Mouse (Mus musculus): ENCODE measurements around the gene 1600012H06Rik. TPM values are rescaled to one million over a fixed set of nuclear protein-coding genes. Genes with fewer than 3 reads are reported as not detected.

Gene 1600012H06Rik
- 0.57 and 1.5 TPM in 2 replicates for polyA plus RNA-seq (2012; ENCODE audit: low replicate concordance)

DNA sequence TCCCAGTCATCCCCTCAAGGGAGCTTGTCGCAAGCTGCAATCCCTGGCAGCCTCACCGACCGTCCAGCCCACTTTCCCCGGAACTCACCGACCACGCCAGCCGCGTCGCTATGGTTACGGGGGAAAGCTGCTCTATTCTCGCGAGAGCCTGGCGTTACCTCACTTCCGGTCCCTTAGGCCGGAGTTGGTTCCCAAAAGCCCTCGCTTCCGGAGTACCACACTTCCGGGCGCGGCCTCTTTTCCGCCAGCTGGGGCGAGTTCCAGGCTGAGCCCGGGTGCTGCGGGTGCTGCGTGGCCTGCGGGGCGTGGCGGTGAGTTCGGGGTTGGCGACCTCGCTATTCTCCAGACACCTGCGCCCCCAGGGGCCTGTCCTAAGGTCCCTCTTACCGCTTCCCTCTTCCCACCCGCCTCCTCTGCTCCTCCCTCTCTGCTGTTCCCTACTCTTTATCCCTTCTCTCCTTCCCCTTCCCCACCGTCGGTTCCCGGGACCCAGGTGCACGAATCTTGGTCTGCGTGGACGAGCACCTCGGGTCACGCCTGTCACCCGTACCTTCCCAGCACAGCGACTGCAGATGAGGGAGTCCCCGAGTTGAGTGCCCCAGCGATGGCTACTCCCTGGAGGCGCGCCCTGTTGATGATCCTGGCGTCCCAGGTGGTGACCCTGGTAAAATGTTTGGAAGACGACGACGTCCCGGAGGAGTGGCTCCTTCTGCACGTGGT is at the start of gene 1600012H06Rik, which contains the start of gene Wdr27:
TSS of gene 1600012H06Rik (plus strand) at position 176 of the 720 bp plus-strand sequence.
TSS of gene Wdr27 (minus strand) at position 150 of the 720 bp plus-strand sequence.

DNA sequence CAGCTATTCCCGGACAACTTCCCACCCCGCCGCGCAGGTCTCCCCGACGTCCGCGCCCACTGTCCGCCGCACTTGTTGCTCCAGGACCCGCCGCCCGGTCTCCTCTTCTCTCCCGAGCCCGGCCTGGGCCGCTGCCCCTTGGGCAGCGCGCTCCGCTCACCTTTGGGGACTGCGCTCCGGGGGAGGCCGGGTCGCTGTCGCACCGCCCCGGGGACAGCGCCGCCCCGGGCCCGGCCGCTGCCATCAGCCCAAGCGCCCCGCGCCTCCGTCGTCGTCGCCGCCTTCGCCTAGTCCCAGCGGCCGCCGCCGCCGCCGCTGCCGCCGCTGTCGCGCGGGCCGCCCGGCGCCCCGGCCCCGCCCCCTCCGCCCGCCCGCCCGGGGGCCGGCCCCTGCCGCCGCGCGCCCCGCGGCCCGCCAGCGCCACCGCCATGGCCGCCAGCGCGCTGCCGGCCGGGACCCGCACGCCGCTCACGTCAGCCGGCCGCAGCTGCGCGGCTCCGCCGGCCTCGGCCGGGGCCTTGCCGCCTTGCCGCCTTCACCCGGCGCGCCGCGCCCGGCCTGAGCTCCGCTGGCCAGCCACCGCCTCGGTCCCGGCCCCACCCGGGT is 18.1 kb downstream of the 1600012H06Rik start, which contains the start of gene Phf10:
TSS of gene Phf10 (minus strand) at position 323 of the 606 bp plus-strand sequence.

DNA sequence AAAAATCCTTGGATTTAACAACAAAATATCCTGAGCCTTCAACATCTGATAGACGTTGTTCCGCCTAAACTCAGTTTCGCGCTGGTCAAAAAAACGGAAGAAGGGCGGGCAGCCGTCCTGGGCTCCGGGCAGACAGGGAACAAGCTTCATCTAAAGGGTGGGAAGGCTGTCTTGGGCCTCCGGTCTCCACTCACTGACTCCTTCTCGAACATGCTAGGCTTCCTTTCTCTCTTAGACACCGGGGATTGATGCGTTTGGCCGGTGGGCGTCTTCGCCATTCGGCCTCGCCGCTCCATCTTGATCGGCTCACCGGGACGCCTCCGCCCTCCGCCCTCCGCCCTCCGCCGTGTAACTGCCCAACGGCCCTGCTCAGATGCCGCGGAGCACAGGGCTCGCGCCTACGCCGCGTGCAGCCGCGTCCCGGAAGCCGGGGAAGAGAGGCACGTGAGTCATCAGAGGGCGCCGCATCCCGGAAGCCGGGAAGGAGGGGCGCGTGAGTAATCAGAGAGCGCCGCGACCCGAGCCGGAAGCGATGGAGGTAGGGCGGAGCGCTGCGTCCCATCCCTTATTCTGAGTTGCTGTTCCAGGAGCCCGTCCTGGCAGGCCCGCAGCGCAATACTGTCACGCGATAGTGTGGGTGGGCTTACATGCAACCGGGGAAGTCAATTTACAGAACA is 35.5 kb downstream of the 1600012H06Rik start, which contains the start of the genes 9030025P20Rik and Gm3417:
TSS of gene 9030025P20Rik (plus strand) at position 107 of the 677 bp plus-strand sequence.
TSS of gene Gm3417 (minus strand) at position 429 of the 677 bp plus-strand sequence.

Other genes with a start within 250 kb of the 1600012H06Rik start
- 0.30 TPM in 1 of 2 replicates, not detected in the other for gene Thbs2, start 248.9 kb upstream of the 1600012H06Rik start, polyA plus RNA-seq (2012; ENCODE audit: low replicate concordance)
- gene Wdr27, start within 50 bp of the 1600012H06Rik start, polyA plus RNA-seq (2012; ENCODE audit: low replicate concordance): 0.96 TPM in 1 of 2 replicates, not detected in the other
- gene Phf10, start 18.1 kb downstream of the 1600012H06Rik start, polyA plus RNA-seq (2012; ENCODE audit: low replicate concordance): 56.0 and 67.4 TPM in 2 replicates
- 3.6 and 4.3 TPM in 2 replicates for gene 9030025P20Rik, start 35.3 kb downstream of the 1600012H06Rik start, polyA plus RNA-seq (2012; ENCODE audit: low replicate concordance)
- 3.3 and 5.7 TPM in 2 replicates for gene Gm3417, start 35.6 kb downstream of the 1600012H06Rik start, polyA plus RNA-seq (2012; ENCODE audit: low replicate concordance)
- gene Gm3435, start 67.0 kb downstream of the 1600012H06Rik start, polyA plus RNA-seq (2012; ENCODE audit: low replicate concordance): 0.59 and 0.82 TPM in 2 replicates
- gene Ermard, start 98.0 kb downstream of the 1600012H06Rik start, polyA plus RNA-seq (2012; ENCODE audit: low replicate concordance): 1.7 and 3.6 TPM in 2 replicates
- 0.79 TPM in 1 of 2 replicates, not detected in the other for gene Tcte3, start 98.3 kb downstream of the 1600012H06Rik start, polyA plus RNA-seq (2012; ENCODE audit: low replicate concordance)
- gene Gm3448, start 98.4 kb downstream of the 1600012H06Rik start, polyA plus RNA-seq (2012; ENCODE audit: low replicate concordance): 0.63 and 1.0 TPM in 2 replicates

All from leukemia stem cell, adult 10-12 weeks (primary cell).